Mouse (Mus musculus): Measurements from ENCODE around the gene Upp2.

Upp2 gene

DNA sequence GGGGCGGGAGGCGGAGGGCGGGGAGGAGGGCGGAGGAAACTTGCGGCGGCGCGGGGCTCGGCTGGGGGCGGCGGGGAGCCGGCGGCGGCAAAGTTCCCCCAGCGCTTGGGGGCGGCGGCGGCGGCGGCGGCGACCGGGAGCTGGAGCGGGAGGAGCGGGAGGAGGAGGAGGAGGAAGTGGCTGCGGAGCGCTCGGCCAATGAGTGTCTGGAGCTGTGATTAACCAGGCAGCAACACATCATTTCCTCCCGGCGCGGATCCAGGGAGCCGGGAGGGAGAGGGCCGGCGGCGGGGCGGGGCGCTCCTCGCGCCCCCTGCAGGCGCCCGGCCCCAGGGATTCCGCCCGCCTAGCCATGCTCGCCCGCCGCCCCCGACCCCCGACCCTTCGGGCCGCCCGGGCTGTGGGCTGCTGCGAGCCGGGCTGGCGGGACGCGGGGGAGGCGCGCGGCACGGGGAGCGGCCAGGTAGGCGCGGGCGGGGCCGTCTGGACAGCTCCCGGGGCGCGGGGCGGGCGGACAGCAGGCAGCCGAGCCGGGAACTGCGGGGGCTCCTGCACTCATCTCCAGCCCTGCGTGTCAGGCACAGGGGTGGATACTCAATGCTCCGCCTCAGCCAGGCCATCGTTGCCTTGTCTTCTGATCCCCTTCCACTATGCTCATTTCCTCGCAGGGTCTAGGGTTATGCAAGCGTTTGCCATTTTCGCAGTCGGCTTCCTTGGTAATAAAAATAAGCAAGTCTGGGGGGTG lies at the start of gene Upp2, which contains the start of gene Acvr1:
TSS of gene Upp2 (plus strand) at position 233 of the 745 bp plus-strand sequence.
TSS of gene Acvr1 (minus strand) at position 92 of the 745 bp plus-strand sequence.
- peak; percentile 40 for DNase-seq (ENCODE audit: low read depth)

DNA sequence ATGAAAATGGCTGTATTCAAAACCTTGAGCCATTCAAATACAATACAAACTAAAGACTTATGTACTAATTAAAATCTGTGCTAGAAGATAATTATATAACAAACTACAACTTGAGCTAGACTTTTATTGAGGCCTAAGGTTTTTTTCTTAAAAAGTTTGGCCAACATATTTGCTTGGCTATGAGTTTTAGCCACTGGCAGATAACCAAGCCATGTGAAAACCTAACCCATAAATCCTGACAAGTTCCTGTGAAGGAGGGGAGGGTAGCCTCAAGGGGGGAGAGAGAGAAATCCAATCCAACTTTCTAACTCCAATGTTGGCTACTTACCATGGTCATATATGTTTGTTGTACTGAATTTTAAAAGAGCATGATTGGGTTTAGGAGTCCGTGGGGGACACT lies 48.6 kb upstream of the Upp2 start:
- DNase-seq (ENCODE audit: low read depth) = no peak

DNA sequence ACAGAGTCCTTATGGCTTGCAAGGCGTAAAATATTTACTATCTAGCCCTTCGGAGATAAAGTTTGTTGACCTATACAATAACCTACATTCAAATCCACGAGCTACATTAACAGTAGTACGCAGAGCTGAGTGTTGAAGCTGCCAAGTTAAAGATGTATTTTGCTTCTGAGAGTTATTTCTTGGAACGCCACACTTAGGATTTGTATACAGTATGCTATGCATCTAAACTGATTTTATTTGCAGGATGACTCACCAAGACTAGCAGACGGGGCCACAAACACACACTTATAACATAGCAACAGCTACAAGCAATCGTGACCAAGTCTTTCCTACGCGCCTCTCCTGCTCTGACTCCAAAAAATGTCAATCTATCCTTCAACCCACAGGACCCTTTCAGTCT lies 46.4 kb upstream of the Upp2 start:
- no peak for DNase-seq (ENCODE audit: low read depth)

DNA sequence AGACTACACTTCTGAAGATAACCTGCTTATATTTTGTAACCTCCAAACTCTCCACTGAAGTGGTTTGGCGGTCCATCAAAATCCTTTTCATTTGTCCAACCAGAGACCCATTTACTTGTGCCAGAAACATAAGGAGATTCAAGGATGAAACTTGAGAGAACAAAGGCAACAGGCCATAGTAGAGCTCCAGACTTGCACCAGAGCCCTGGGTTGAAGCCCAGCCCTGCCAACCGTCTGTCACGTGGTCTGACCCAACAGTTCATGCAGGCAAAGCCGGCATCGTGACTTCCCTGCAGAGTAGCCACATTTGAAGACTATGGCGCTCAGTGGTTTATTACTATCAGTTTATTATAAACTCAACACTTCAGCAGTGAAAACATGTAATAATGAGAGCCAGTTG lies 45.5 kb upstream of the Upp2 start:
- DNase-seq (ENCODE audit: low read depth) = no peak

DNA sequence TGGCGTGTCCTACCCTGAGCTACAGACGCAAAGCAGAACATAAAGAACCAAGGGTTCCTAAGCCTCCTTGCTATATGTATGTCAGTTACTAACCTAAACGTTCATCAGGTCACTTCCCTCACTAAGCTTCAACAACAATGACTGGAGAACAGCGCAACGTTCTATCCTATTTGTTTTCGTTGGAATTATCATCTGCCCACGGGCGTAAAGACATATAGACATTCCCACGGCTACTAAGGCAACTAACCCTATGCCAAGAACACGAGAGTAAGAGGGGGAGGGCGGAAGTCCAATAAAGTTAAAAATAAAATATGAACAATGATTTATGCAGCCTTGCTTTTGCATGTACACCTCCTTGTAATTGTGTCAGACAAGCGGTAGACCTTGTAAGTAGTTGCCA lies 44.0 kb upstream of the Upp2 start:
- no peak for DNase-seq (ENCODE audit: low read depth)

DNA sequence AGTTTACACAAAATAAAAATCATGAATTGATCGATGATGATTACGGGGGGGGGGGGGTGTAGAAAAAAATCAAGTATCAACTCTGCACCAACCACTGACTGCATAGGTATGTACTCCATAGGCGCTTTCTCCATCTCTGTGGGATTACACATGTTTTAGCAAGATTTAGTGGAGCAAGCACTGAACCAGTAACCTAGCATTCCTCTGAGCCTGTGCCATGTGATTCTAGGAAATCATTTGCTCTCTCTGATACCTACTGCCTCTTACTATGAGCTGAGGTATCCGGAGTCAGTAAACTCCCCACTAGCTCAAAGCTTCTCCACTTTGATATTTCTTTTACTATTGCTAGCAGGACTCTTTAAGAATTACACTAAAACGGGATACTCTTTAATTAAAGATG lies 43.2 kb upstream of the Upp2 start:
- DNase-seq (ENCODE audit: low read depth) = no peak

DNA sequence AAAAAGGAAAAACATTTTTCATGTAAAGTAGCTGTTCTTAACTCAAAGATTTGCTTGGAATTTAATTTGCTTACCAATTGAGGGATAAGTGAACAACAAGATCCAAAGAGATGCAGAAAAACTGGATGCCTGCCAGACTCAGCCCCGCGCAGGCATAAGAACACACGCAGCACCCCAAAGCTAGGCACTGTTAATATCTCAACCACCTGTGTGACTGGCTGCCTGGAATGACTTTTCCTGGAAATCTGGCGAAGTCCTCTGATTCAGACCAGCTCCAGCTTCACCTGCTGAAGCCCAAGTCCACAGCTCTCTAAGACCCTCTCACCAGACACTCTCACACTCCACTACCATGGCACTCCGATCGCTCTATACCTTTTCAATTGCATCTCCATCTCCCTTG lies 42.7 kb upstream of the Upp2 start:
- no peak for DNase-seq (ENCODE audit: low read depth)

DNA sequence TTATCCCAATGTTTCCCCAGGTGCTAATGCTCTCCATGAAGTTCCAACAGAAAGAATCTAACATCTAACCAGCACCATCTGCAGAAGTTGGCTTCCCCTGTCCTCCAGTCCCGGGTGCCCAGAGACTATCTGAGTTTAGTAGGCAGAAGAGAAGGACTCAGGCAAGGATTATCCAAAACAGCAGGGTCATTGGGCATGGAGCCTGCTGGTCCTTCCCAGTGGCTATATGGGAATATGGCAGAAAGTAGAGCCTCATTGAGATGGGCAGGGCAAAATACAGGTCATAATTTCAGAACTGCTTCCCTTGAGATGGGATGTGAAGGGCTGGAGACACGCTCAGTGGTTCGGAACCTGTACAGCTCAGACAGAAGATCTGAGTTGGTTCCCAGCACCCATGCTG lies 39.3 kb upstream of the Upp2 start:
- no peak for DNase-seq (ENCODE audit: low read depth)

DNA sequence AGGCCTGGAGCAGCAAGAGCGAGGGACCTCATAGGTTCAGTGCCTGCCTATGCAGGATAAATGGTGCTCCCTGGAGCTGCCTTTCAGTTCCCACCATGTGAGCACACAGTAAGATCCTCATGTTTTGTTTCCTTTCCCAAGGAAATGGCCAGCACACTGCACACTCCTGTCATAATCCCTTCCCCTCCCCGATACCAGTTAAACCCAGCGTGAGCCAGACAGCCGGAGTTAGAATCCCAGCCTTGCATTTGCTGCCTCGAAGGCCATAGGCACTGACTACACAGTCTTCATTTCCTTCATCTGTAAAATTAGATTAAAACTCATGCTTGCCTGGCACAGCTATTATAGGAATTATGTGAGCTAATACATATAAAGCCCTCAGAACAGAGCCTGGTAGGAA lies 37.7 kb upstream of the Upp2 start:
- DNase-seq (ENCODE audit: low read depth) = no peak

DNA sequence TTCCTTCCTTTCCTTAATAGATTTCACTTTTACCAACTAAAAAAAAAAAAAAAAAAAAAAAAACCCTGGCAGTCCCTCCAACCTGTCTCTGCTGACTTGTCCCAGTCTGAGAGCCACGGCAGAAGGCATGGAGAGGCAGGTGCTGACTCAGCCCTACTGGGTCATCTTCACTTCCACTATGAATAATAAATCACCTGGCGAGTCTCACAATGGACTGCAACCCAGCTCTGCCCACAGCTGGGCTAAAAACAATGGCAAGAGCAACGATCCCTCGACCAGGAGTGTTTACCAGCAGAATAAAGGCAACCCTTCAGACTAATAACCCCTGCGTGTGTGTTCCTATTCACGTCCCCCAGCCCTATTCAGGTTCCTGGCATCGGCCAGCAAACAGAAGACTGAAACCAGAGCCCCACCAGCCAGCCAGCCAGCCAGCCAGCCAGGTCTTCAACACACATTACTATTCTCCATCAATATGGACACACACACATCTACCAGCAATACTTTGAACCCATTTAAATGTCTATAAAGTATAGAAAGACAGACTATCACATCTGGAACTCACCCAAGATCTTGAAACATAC lies 37.1 kb upstream of the Upp2 start:
- DNase-seq (ENCODE audit: low read depth) = no peak

DNA sequence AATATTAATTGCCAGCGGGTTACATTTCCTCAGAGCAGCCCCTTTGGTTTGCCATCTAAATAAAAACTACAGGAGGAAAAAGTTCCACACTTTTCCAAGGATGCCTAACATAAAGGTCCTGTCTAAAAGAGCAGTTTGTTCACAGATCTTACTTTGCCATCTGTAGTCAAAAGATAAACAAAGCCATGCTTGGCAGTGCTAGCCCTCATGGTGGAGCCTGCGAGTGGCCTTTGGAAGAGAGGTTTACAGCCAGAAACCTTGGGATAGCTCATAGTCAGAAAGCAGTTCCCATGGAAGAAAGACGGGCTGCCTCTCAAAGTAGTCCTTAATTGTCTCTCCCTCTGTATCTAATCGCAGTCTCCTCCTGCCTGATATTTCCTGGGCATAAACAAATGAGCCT lies 36.6 kb upstream of the Upp2 start:
- DNase-seq (ENCODE audit: low read depth) = no peak

DNA sequence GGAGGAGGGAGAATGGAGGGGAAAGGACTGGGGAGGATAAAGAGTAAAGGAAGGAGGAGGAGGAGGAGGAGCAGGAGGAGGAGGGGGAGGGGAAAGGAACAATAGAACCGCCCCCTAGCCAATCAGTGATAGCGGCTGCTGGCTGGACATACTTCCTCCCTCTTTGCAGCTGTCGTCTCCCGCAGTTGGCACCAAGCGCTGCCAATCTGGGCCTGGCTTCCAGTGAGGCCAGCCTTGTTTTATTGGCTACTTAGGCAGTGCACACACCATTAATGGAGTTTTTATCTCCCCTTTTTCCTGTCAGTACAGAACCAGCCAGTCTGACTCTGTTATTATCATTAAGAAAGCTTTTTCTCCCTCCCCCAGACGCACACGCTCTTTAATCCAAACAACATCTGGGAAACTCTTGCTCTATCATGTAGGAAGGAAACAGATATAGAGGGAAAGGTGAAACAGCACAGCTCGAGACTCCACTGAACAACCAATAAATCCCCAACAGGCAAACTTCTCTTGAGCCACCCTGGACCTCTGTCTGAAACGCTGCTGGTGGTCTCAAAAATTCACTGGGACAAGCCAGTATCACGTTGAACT lies 34.7 kb upstream of the Upp2 start:
- DNase-seq (ENCODE audit: low read depth) = no peak

DNA sequence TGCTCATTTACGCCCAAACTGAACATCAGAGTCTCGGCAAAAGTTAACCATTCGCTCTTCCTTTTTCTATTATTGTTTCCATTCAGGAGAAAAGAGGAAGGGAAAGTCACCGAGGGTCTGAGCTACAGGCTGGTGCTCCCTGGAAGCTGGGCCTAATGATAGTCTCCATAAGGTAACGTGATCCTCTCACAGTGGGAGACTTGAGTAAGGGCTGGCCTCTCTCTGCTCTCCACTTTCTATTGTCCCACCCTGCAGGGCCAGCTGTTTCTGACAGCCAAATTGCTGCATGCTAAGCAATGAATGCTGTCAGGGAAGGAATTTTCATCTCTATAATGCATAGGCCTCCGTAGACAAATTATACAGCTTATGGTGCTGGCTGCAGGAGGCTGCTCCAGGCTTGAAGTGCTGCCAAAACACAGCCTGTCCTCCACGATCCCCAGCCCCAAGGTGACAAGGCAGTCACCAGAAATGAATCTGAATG lies 33.5 kb upstream of the Upp2 start:
- no peak for DNase-seq (ENCODE audit: low read depth)

DNA sequence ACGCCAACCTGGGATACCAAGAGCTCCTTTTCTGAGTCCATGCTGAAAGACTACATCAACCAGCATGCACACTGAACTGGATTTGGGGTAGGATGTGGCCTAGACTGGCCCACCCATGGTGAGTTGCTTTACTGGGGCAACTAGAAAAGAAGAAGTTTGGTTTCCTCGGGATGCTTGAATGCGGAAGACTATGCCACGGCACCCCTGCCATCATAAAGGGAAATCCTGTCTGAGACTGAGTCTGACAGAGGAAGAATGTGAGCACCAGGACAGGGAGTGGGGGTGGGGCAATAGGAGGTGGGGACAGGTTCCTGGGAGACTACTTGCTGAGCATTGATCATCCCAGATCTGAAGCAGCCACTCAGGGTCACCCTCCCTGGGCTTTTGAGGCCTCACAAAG lies 32.7 kb upstream of the Upp2 start:
- no peak for DNase-seq (ENCODE audit: low read depth)

DNA sequence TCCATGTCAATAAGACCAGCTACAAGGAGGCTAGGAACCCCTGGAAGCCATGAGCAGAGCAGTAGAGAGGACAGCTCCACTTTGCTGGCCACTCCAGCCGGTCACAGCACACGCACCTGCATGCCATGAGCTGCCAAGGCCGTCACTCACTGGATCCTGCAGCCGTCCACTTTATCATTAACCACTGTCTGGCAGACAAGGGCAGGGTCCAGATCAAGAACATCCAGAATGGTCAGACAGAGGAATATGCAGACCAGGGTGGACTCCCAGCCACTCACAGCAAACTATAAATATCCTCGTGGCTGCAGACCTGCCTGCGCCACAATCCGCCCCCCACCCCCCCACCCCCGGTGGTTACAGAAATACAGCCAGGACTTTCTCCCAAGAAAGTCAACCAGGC lies 31.9 kb upstream of the Upp2 start:
- DNase-seq (ENCODE audit: low read depth) = no peak

DNA sequence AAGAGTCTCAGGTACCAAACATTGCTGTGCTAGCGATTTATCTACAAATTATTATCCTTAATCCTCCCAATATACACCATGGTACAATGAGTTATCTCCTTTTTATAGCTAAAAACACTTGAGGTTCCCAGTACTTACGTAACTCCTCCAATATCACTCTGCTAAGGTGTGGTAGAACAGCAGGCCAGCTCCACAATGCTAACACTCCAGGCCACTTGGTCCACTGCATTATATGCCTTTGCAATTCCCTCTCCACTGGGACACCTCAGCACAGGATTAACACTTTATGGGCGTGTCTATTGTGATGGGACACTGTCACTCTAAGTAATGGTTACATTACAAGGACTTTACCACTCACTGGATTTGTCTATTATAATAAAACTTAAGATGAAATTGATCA lies 30.3 kb upstream of the Upp2 start:
- DNase-seq (ENCODE audit: low read depth) = no peak

DNA sequence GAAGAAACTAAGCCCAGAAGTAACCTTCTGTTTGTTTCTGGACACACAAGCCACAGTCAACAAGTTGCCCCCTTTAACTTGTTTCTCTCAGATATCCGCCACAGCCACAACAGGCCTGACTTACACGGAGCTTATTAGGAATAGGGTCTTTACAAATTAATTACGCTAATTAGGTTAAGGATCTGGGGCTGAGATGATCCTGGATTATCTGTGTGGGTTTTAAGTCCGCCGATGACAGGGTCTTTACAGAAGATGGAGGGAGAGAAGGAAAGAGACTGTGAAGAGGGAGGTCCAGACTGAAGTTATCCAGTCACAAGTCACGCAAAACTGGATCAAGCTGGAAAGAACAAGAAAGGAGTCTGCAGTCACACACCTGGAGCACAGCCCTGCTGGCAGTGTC lies 28.9 kb upstream of the Upp2 start:
- no peak for DNase-seq (ENCODE audit: low read depth)

DNA sequence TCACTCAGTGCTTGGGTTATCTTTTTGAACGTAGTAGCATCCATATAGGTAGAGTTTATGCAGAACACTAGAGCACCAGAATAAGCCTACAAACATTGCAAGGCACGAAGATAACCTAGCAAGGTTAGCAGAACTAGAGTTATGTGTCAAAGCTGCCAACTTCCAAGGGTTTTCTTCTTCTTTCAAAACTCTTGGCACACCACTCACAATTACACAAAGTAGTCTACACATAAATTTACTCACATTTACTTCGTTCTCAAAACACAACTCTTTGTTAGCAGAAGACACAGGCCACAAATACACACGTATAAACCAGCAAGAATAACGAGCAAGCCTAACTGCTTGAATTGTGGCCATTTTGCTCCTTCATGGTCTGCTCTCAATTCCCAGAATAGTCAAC lies 23.8 kb upstream of the Upp2 start:
- no peak for DNase-seq (ENCODE audit: low read depth)

DNA sequence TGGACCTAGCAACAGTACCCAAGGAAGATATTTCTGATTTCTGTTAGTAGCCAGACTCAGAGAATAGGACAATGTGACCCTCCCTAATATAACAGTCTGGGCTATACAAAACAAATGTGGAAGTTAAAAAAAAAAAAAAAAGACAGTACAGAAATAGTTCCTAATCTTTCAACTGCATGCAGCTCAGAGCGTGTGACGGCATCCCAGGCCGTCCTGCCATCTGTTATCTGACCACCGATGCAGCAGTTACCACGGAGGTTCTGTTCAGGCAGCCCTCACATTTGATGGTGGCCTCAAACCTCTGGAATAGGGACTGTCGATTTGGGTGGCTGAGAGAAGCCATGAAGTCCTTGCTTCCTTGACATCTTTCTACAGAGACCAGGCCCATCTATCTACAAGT lies 22.7 kb upstream of the Upp2 start:
- DNase-seq (ENCODE audit: low read depth) = no peak

DNA sequence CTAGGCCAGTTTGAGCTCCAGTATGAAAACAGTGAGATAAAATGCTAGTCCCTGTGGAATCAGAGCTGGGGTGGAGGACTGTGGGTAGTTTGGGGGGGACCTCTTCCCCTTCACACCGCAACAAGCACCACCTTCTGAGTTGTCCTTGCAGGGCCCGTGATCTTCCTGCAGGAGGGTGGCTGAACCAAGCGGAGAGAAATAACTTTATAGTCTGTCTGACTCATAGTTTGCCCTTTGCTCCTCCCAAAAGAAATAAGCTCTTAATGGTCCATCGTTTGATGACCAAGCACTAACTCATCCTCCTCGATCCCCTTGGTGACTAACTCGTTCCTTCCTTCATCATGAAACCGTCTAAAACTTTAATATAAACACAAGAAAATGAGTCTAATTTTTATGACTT lies 20.8 kb upstream of the Upp2 start:
- no peak for DNase-seq (ENCODE audit: low read depth)

DNA sequence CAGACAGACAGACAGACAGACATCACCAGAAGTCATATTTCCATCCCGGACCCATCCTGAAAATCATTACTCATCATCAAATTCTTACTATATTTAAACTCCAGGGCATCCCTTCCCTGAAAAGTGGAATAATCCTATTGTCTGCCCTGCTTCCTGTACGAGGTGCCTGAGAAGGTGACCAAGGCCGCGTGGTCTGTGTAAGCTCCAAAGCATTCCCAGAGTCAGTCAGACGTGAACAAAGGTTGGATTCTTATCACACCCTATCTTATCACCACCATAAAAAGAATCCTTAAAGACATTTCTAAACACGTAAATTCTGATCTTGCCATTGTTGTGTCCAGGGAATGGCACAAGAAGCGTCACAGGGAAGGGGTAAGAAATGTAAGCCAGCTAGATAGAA lies 18.2 kb upstream of the Upp2 start:
- no peak for DNase-seq (ENCODE audit: low read depth)

DNA sequence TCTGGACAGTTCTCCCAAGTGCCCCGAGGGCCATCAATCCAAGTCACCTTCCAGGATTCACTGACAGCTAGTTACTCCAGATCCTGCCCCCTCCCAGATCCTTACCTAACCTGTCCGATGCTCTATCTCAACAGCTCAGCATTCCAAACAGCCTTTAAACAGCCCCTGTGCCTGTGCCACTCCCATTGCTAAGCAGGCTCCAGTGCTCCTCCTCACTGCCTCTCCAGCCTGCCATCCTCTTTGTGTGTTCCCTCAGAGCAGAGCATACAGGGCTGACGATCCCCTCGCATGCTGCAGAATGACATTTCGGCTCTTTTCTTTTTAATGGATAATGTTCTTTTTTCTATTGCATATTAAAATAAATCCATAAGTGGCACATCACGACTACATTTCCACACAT lies 17.1 kb upstream of the Upp2 start:
- DNase-seq (ENCODE audit: low read depth) = no peak

DNA sequence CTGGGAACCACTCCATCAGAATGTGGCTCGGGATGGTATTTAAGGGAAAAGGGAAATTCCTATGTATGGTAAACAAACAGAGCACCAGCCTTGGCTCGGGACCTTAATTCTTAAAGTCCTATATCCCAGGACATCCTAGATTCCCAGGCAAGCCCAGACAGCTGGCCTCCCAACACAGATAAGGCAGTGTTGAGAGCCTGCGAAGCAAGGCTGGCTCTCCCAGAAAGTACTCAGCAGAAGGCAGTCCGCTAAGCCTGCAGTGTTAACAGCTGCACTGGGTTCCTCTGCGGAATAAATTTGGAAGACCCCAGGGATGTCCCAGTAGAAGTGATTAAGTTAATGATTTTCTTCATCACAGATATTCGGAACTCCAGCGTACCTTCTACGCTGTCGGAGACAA lies 16.6 kb upstream of the Upp2 start:
- DNase-seq (ENCODE audit: low read depth) = no peak

DNA sequence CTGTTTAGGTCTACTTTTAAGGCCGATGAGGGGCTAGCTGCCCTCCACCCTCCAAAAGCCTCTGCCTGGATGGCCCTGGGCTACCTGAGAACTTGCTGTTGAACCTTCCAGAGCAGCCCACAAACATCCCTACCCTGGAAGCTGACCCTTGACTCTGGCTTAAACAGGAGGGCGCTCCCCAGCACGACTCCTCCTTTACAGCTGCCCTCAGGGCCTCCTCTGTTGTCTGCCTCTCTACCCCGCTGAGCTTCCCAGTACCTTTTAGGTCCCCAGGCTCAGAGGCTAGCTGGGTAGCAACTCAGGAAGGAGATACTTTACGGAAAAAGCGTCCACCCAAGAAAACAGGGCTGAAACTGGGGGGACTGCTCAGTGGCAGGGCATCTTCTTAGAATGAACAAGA lies 15.2 kb upstream of the Upp2 start:
- no peak for DNase-seq (ENCODE audit: low read depth)

Data from naive thymus-derived CD4-positive, alpha-beta T cell, adult 2 months (primary cell).